Mouse (Mus musculus): ENCODE results near the gene Gpsm3. TPM values are rescaled to one million over a fixed set of nuclear protein-coding genes. Genes with fewer than 3 reads are reported as not detected.

Gene Gpsm3
- polyA plus RNA-seq, 2 experiments: 3.7 to 7.9 TPM

- H3K9me3 ChIP-seq (ENCODE audit: control insufficient read depth, low read length): no peaks in the 10 kb centered on the region
- no peaks in the 10 kb centered on the region for H3K27me3 ChIP-seq (ENCODE audit: control insufficient read depth, insufficient read depth, low read length)
- TF ChIP-seq POLR2A (IDR thresholded peaks at IDR 0.05; ENCODE audit: borderline replicate concordance, extremely low read depth, insufficient read depth, insufficient read length): no peak
- peak overlapping the region; percentile 88 for H3K9ac ChIP-seq (ENCODE audit: low read depth, low read length, severe bottlenecking)
- H3K27ac ChIP-seq (replicated peaks; ENCODE audit: low read depth, low read length): peak overlapping the region; percentile 44; the same call in 1 of the 2 replicates
- peaks cover 28% of the 10 kb centered on the region for H3K36me3 ChIP-seq (ENCODE audit: control insufficient read depth, insufficient read depth, low read length)
- H3K4me1 ChIP-seq (ENCODE audit: control insufficient read depth, insufficient read depth, low read length): peaks cover 26% of the 10 kb centered on the region
- WGBS: 15% methylated on average over 28 of the region's 32 CpGs
- no peak for DNase-seq (ENCODE audit: low spot score)
- peak overlapping the region; percentile 95 for H3K4me3 ChIP-seq (replicated peaks; ENCODE audit: low read length)
- ATAC-seq (ENCODE audit: low FRiP score, low read depth): no peak
- H3K4me2 ChIP-seq (replicated peaks; ENCODE audit: low read depth, low read length, severe bottlenecking): peak overlapping the region; percentile 92
Observed at GRCm38 (mm10) chr17:34606186-34607039, 16.8 kb downstream of the Gpsm3 start.

GRCm38 (mm10) chr17:34607997-34608396 lies 18.4 kb downstream of the Gpsm3 start:
- Histone ChIP-seq H3K27ac (replicated peaks; ENCODE audit: low read depth, low read length) (no peak overlapping the region), H3K4me1 (ENCODE audit: control insufficient read depth, insufficient read depth, low read length) (peaks cover 19% of the 10 kb centered on the region), H3K27me3 (ENCODE audit: control insufficient read depth, insufficient read depth, low read length) (no peaks in the 10 kb centered on the region), H3K36me3 (ENCODE audit: control insufficient read depth, insufficient read depth, low read length) (peaks cover 37% of the 10 kb centered on the region), H3K9me3 (ENCODE audit: control insufficient read depth, low read length) (no peaks in the 10 kb centered on the region), H3K9ac (ENCODE audit: low read depth, low read length, severe bottlenecking) (peak overlapping the region; percentile 8; the same call in 1 of the 2 replicates), H3K4me2 (replicated peaks; ENCODE audit: low read depth, low read length, severe bottlenecking) (no peak overlapping the region), H3K4me3 (replicated peaks; ENCODE audit: low read length) (no peak overlapping the region)
- TF ChIP-seq POLR2A (IDR thresholded peaks at IDR 0.05; ENCODE audit: borderline replicate concordance, extremely low read depth, insufficient read depth, insufficient read length): no peak
- DNase-seq (ENCODE audit: low spot score) (no peak), ATAC-seq (ENCODE audit: low FRiP score, low read depth) (no peak)
- WGBS: 73% methylated on average over 7 of the region's 7 CpGs

GRCm38 (mm10) chr17:34611050-34611449 lies 21.4 kb downstream of the Gpsm3 start:
- no peak overlapping the region for H3K4me2 ChIP-seq (replicated peaks; ENCODE audit: low read depth, low read length, severe bottlenecking)
- DNase-seq (ENCODE audit: low spot score) (no peak), ATAC-seq (ENCODE audit: low FRiP score, low read depth) (no peak)
- peaks cover 66% of the 10 kb centered on the region for H3K36me3 ChIP-seq (ENCODE audit: control insufficient read depth, insufficient read depth, low read length)
- no peaks in the 10 kb centered on the region for H3K9me3 ChIP-seq (ENCODE audit: control insufficient read depth, low read length)
- no peak overlapping the region for H3K4me3 ChIP-seq (replicated peaks; ENCODE audit: low read length)
- peaks cover 11% of the 10 kb centered on the region for H3K4me1 ChIP-seq (ENCODE audit: control insufficient read depth, insufficient read depth, low read length)
- 94% methylated on average over 8 of the region's 8 CpGs for WGBS
- H3K27ac ChIP-seq (replicated peaks; ENCODE audit: low read depth, low read length): no peak overlapping the region
- H3K9ac ChIP-seq (ENCODE audit: low read depth, low read length, severe bottlenecking): no peak overlapping the region
- no peaks in the 10 kb centered on the region for H3K27me3 ChIP-seq (ENCODE audit: control insufficient read depth, insufficient read depth, low read length)
- no peak for TF ChIP-seq POLR2A (IDR thresholded peaks at IDR 0.05; ENCODE audit: borderline replicate concordance, extremely low read depth, insufficient read depth, insufficient read length)

- DNase-seq (ENCODE audit: low spot score): no peak
- Histone ChIP-seq H3K4me1 (ENCODE audit: control insufficient read depth, insufficient read depth, low read length) (0 out of 2 replicates have a peak, but pooled peaks cover 4% of the 10 kb centered on the region), H3K9me3 (ENCODE audit: control insufficient read depth, low read length) (no peaks in the 10 kb centered on the region), H3K4me2 (replicated peaks; ENCODE audit: low read depth, low read length, severe bottlenecking) (no peak overlapping the region), H3K9ac (ENCODE audit: low read depth, low read length, severe bottlenecking) (no peak overlapping the region), H3K36me3 (ENCODE audit: control insufficient read depth, insufficient read depth, low read length) (peaks cover 77% of the 10 kb centered on the region), H3K27me3 (ENCODE audit: control insufficient read depth, insufficient read depth, low read length) (no peaks in the 10 kb centered on the region), H3K27ac (replicated peaks; ENCODE audit: low read depth, low read length) (no peak overlapping the region), H3K4me3 (replicated peaks; ENCODE audit: low read length) (no peak overlapping the region)
- ATAC-seq (ENCODE audit: low FRiP score, low read depth): no peak
- 83% methylated on average over 11 of the region's 11 CpGs for WGBS
- TF ChIP-seq POLR2A (IDR thresholded peaks at IDR 0.05; ENCODE audit: borderline replicate concordance, extremely low read depth, insufficient read depth, insufficient read length): no peak
Observed at GRCm38 (mm10) chr17:34613054-34613645, 23.5 kb downstream of the Gpsm3 start.

GRCm38 (mm10) chr17:34613830-34614229 lies 24.2 kb downstream of the Gpsm3 start:
- no peak for ATAC-seq (ENCODE audit: low FRiP score, low read depth)

More at GRCm38 (mm10) chr17:34613830-34614229, 24.2 kb downstream of the Gpsm3 start:
- Histone ChIP-seq H3K9ac (ENCODE audit: low read depth, low read length, severe bottlenecking) (no peak overlapping the region), H3K4me1 (ENCODE audit: control insufficient read depth, insufficient read depth, low read length) (0 out of 2 replicates have a peak, but pooled peaks cover under 1% of the 10 kb centered on the region), H3K4me2 (replicated peaks; ENCODE audit: low read depth, low read length, severe bottlenecking) (no peak overlapping the region), H3K27ac (replicated peaks; ENCODE audit: low read depth, low read length) (no peak overlapping the region), H3K36me3 (ENCODE audit: control insufficient read depth, insufficient read depth, low read length) (peaks cover 74% of the 10 kb centered on the region), H3K27me3 (ENCODE audit: control insufficient read depth, insufficient read depth, low read length) (no peaks in the 10 kb centered on the region), H3K9me3 (ENCODE audit: control insufficient read depth, low read length) (no peaks in the 10 kb centered on the region), H3K4me3 (replicated peaks; ENCODE audit: low read length) (no peak overlapping the region)
- no peak for TF ChIP-seq POLR2A (IDR thresholded peaks at IDR 0.05; ENCODE audit: borderline replicate concordance, extremely low read depth, insufficient read depth, insufficient read length)
- 94% methylated on average over 10 of the region's 10 CpGs for WGBS
- no peak for DNase-seq (ENCODE audit: low spot score)

Data from limb, embryonic 14.5 days (tissue).